Mouse (Mus musculus): ENCODE results near the gene Kat6b. TPM values are rescaled to one million over a fixed set of nuclear protein-coding genes. Genes with fewer than 3 reads are reported as not detected.

Gene Kat6b
- polyA plus RNA-seq (2017; shearing (Covaris generic)): 27.6 TPM

GRCm38 (mm10) chr14:21481231-21481630, at the start of gene Kat6b:
Gene Kat6b (plus strand): TSS chr14:21481434.

GRCm38 (mm10) chr14:21714486-21714885, 233.3 kb downstream of the Kat6b start, which contains the start of gene Dupd1:
Gene Dupd1 (minus strand): TSS chr14:21714576.

Other genes with a start within 250 kb of the Kat6b start
- gene Dupd1, start 233.1 kb downstream of the Kat6b start, polyA plus RNA-seq (2017; shearing (Covaris generic)): not detected